Mouse (Mus musculus): ENCODE data around the gene Pgghg. TPM values are rescaled to one million over a fixed set of nuclear protein-coding genes. Genes with fewer than 3 reads are reported as not detected.

Gene Pgghg
- polyA plus RNA-seq, 1 experiment from 2014 or later, result 25.3 TPM

DNA sequence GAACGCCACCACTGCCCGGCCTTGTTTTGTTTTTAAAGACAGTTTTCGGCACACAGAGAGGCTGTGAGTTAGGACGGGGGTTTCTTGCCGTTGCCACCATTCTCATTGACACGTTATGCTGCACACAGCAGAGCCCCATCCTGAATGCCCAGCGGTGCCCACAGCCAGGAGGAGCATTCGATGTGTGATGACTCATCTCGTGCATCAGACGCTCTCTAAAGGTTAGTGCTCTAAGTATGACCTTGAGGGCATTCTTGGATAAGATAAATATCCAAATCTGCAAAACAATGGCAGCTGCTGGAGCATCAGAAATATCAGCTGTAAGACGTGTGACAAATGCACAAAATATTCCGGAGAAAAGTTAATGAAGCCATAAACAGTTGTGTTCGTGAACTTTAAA, 34.1 kb upstream of the Pgghg start:
- Histone ChIP-seq H3K4me1 (ENCODE audit: insufficient read depth, low read length) (peaks cover 7% of the 10 kb centered on the region; the same call in 1 of the 2 replicates), H3K36me3 (ENCODE audit: insufficient read depth, low read length) (no peaks in the 10 kb centered on the region), H3K4me2 (replicated peaks; ENCODE audit: low read depth, low read length) (no peak overlapping the region), H3K4me3 (ENCODE audit: low read length) (no peak overlapping the region), H3K9me3 (ENCODE audit: low read length) (no peaks in the 10 kb centered on the region), H3K27ac (ENCODE audit: low read length) (no peak overlapping the region), H3K9ac (replicated peaks; ENCODE audit: low read length) (no peak overlapping the region), H3K27me3 (ENCODE audit: insufficient read depth, low read length) (no peaks in the 10 kb centered on the region)
- WGBS, result 77% methylated on average over 13 of the region's 13 CpGs
- no peak for ATAC-seq (ENCODE audit: low FRiP score, low TSS enrichment)

- Histone ChIP-seq H3K4me2 (replicated peaks; ENCODE audit: low read depth, low read length) (no peak overlapping the region), H3K36me3 (ENCODE audit: insufficient read depth, low read length) (no peaks in the 10 kb centered on the region), H3K27me3 (ENCODE audit: insufficient read depth, low read length) (no peaks in the 10 kb centered on the region), H3K9me3 (ENCODE audit: low read length) (no peaks in the 10 kb centered on the region), H3K4me1 (ENCODE audit: insufficient read depth, low read length) (peaks cover 7% of the 10 kb centered on the region; the same call in 1 of the 2 replicates), H3K27ac (ENCODE audit: low read length) (no peak overlapping the region), H3K9ac (replicated peaks; ENCODE audit: low read length) (no peak overlapping the region), H3K4me3 (ENCODE audit: low read length) (no peak overlapping the region)
- no peak for ATAC-seq (ENCODE audit: low FRiP score, low TSS enrichment)
- WGBS, result 84% methylated on average over 7 of the region's 7 CpGs
These were observed 33.5 kb upstream of the Pgghg start for GRCm38 (mm10) chr7:140907697-140908096.

- ATAC-seq (ENCODE audit: low FRiP score, low TSS enrichment), result no peak
- Histone ChIP-seq H3K27ac (ENCODE audit: low read length) (no peak overlapping the region), H3K27me3 (ENCODE audit: insufficient read depth, low read length) (no peaks in the 10 kb centered on the region), H3K36me3 (ENCODE audit: insufficient read depth, low read length) (no peaks in the 10 kb centered on the region), H3K9me3 (ENCODE audit: low read length) (no peaks in the 10 kb centered on the region), H3K4me2 (replicated peaks; ENCODE audit: low read depth, low read length) (no peak overlapping the region), H3K4me1 (ENCODE audit: insufficient read depth, low read length) (0 out of 2 replicates have a peak, but pooled peaks cover 3% of the 10 kb centered on the region), H3K9ac (replicated peaks; ENCODE audit: low read length) (no peak overlapping the region), H3K4me3 (ENCODE audit: low read length) (no peak overlapping the region)
- 43% methylated on average over 7 of the region's 7 CpGs for WGBS
These were observed 33.0 kb upstream of the Pgghg start for GRCm38 (mm10) chr7:140908181-140908580.

DNA sequence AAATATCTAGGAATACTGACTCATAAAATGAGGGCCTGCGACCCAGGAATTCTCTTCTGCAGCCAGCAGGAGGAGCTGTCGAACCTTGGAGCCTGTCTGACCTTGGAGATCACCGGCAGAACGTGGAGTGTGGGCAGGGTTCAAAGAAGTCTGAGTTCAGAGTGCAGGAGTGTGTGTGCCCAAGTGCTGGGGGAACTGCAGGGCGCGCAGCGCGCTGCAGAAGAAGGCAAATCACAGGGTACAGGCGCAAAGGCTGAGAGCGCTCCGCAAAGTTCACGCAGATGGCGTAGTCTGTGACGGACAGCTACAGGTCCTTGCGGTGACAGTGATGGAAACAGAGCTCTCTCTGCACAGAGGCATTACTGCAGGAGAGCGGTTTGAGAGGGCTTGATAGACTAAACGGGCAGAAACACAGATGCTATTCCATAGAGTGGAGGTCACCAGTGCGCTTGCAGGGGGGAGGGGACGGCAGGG, 32.5 kb upstream of the Pgghg start:
- under 1% methylated on average over 19 of the region's 19 CpGs for WGBS
- H3K9me3 ChIP-seq (ENCODE audit: low read length), result no peaks in the 10 kb centered on the region
- peak overlapping the region; percentile 54 for H3K4me2 ChIP-seq (replicated peaks; ENCODE audit: low read depth, low read length)
- H3K27ac ChIP-seq (ENCODE audit: low read length), result no peak overlapping the region
- H3K4me1 ChIP-seq (ENCODE audit: insufficient read depth, low read length), result 0 out of 2 replicates have a peak, but pooled peaks cover 3% of the 10 kb centered on the region
- no peaks in the 10 kb centered on the region for H3K36me3 ChIP-seq (ENCODE audit: insufficient read depth, low read length)
- 0 out of 2 replicates have a peak overlapping the region, but pooled peaks have one; percentile 9 for H3K9ac ChIP-seq (replicated peaks; ENCODE audit: low read length)
- peak; percentile 86 for ATAC-seq (ENCODE audit: low FRiP score, low TSS enrichment)
- H3K4me3 ChIP-seq (ENCODE audit: low read length), result peak overlapping the region; percentile 40
- no peaks in the 10 kb centered on the region for H3K27me3 ChIP-seq (ENCODE audit: insufficient read depth, low read length)

- peak overlapping the region; percentile 73 for H3K27ac ChIP-seq (ENCODE audit: low read length)
- H3K9ac ChIP-seq (replicated peaks; ENCODE audit: low read length), result 0 out of 2 replicates have a peak overlapping the region, but pooled peaks have one; percentile 18
- H3K27me3 ChIP-seq (ENCODE audit: insufficient read depth, low read length), result no peaks in the 10 kb centered on the region
These were observed 28.9 kb upstream of the Pgghg start for GRCm38 (mm10) chr7:140912293-140912692.

GRCm38 (mm10) chr7:140912846-140913482, 28.2 kb upstream of the Pgghg start:
- no peaks in the 10 kb centered on the region for H3K9me3 ChIP-seq (ENCODE audit: low read length)
- H3K27me3 ChIP-seq (ENCODE audit: insufficient read depth, low read length), result no peaks in the 10 kb centered on the region
- H3K9ac ChIP-seq (replicated peaks; ENCODE audit: low read length), result no peak overlapping the region
- peak; percentile 60 for ATAC-seq (ENCODE audit: low FRiP score, low TSS enrichment)
- 0 out of 2 replicates have a peak, but pooled peaks cover 3% of the 10 kb centered on the region for H3K4me1 ChIP-seq (ENCODE audit: insufficient read depth, low read length)
- 54% methylated on average over 5 of the region's 5 CpGs for WGBS
- H3K36me3 ChIP-seq (ENCODE audit: insufficient read depth, low read length), result no peaks in the 10 kb centered on the region
- peak overlapping the region; percentile 73 for H3K27ac ChIP-seq (ENCODE audit: low read length)
- H3K4me2 ChIP-seq (replicated peaks; ENCODE audit: low read depth, low read length), result no peak overlapping the region
- H3K4me3 ChIP-seq (ENCODE audit: low read length), result no peak overlapping the region

More at GRCm38 (mm10) chr7:140912293-140912692, 28.9 kb upstream of the Pgghg start:
- Histone ChIP-seq H3K4me2 (replicated peaks; ENCODE audit: low read depth, low read length) (no peak overlapping the region), H3K36me3 (ENCODE audit: insufficient read depth, low read length) (no peaks in the 10 kb centered on the region), H3K4me3 (ENCODE audit: low read length) (no peak overlapping the region), H3K4me1 (ENCODE audit: insufficient read depth, low read length) (0 out of 2 replicates have a peak, but pooled peaks cover 3% of the 10 kb centered on the region), H3K9me3 (ENCODE audit: low read length) (no peaks in the 10 kb centered on the region)
- no peak for ATAC-seq (ENCODE audit: low FRiP score, low TSS enrichment)
- WGBS, result 63% methylated on average over 3 of the region's 3 CpGs

DNA sequence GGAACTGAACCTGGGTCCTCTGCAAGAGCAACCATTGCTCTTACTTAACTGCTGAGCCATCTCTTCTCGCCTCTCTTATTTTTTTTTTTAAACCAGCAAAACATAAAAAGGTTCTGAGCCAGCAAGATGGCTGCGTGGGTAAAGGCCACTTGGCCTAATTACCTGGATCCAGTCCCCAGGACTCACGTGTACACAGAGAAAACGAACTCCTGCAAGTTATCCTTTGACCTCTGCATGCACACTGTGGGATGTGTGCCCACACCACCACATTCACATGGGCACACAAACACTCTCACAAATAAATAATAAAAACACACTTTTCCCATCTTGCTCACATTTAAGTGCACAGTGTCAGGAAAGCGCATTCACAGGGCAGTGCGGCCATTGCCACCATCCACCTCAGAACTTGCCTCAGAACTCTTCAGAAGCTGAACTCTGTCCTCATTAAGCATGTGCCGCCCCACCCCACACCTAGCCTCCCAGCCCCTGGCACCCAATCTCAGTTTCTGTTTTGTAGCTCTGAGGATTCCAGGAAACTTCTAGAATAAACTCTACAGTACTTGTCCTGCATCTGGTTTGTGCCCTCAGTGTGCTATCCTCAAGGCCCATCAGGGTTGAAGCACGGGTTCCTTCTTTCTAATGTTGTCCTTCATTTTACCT, 27.0 kb upstream of the Pgghg start:
- no peak for ATAC-seq (ENCODE audit: low FRiP score, low TSS enrichment)
- Histone ChIP-seq H3K9ac (replicated peaks; ENCODE audit: low read length) (no peak overlapping the region), H3K4me1 (ENCODE audit: insufficient read depth, low read length) (0 out of 2 replicates have a peak, but pooled peaks cover 2% of the 10 kb centered on the region), H3K27ac (ENCODE audit: low read length) (no peak overlapping the region), H3K27me3 (ENCODE audit: insufficient read depth, low read length) (peaks cover 3% of the 10 kb centered on the region; the same call in 1 of the 2 replicates), H3K36me3 (ENCODE audit: insufficient read depth, low read length) (no peaks in the 10 kb centered on the region), H3K4me3 (ENCODE audit: low read length) (no peak overlapping the region), H3K9me3 (ENCODE audit: low read length) (no peaks in the 10 kb centered on the region), H3K4me2 (replicated peaks; ENCODE audit: low read depth, low read length) (no peak overlapping the region)
- WGBS, result 82% methylated on average over 8 of the region's 8 CpGs

DNA sequence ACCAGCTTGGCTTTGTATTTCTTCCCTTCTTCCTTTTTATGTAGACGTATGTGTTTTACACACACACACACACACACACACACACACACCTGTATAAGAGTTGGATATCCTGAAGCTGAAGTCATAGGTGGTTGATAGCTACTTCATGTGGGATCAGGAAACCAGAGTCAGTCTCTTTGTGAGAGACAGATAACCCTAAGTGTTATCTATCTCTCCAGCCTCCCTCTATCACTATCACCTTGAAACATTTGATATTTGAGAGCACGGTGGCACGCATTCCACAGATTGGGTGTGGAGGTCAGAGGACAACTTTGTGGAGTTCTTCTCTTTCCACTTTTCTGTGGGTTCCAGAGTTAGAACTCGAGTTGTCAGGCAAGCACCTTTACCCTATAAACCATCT, 21.3 kb upstream of the Pgghg start:
- H3K9ac ChIP-seq (replicated peaks; ENCODE audit: low read length), result no peak overlapping the region
- H3K9me3 ChIP-seq (ENCODE audit: low read length), result no peaks in the 10 kb centered on the region
- no peak overlapping the region for H3K4me2 ChIP-seq (replicated peaks; ENCODE audit: low read depth, low read length)
- H3K27ac ChIP-seq (ENCODE audit: low read length), result no peak overlapping the region
- 37% methylated on average over 4 of the region's 4 CpGs for WGBS
- H3K4me3 ChIP-seq (ENCODE audit: low read length), result no peak overlapping the region
- no peak for ATAC-seq (ENCODE audit: low FRiP score, low TSS enrichment)
- peaks cover 61% of the 10 kb centered on the region for H3K27me3 ChIP-seq (ENCODE audit: insufficient read depth, low read length)
- no peaks in the 10 kb centered on the region for H3K36me3 ChIP-seq (ENCODE audit: insufficient read depth, low read length)
- H3K4me1 ChIP-seq (ENCODE audit: insufficient read depth, low read length), result peaks cover 17% of the 10 kb centered on the region

- H3K27ac ChIP-seq (ENCODE audit: low read length), result no peak within 1 kb of the TSS
- 50% methylated on average over 8 of the region's 8 CpGs for WGBS
- H3K4me3 ChIP-seq (ENCODE audit: low read length), result no peak within 1 kb of the TSS
- no peaks in the 10 kb centered on the region for H3K9me3 ChIP-seq (ENCODE audit: low read length)
- no peak within 1 kb of the TSS for H3K9ac ChIP-seq (replicated peaks; ENCODE audit: low read length)
- peaks cover 17% of the 10 kb centered on the region for H3K4me1 ChIP-seq (ENCODE audit: insufficient read depth, low read length)
- ATAC-seq (ENCODE audit: low FRiP score, low TSS enrichment), result no peak
- H3K36me3 ChIP-seq (ENCODE audit: insufficient read depth, low read length), result no peaks in the 10 kb centered on the region
- peaks cover 64% of the 10 kb centered on the region for H3K27me3 ChIP-seq (ENCODE audit: insufficient read depth, low read length)
- peak within 1 kb of the TSS; percentile 64 for H3K4me2 ChIP-seq (replicated peaks; ENCODE audit: low read depth, low read length)
These were observed 20.7 kb upstream of the Pgghg start, which contains the start of gene Nlrp6 for GRCm38 (mm10) chr7:140920418-140921029. Gene Nlrp6 (plus strand): TSS chr7:140920902.

Measured in kidney, embryonic 16.5 days (tissue).